Mouse (Mus musculus): ENCODE data around the gene Nek5. TPM values are rescaled to one million over a fixed set of nuclear protein-coding genes. Genes with fewer than 3 reads are reported as not detected.

Nek5 gene
- polyA plus RNA-seq, 1 experiment: not detected

DNA sequence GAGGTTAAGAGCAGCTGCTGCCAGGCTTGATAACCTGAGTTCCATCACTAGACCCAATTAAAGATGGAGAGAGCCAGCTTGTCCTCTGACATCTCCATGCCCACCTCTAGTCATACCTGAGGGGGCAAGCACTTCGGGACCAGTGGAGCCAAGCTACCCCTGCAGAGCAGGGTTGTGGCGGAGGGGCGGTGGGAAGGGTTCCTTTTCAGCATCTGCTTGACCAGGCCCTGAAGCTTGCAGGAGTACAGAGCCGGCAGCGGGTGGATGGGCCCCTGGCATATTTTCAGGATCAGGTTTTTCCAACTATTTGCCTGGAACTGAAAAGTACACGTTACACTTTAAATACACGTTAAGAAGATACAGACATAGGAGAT is 23.5 kb upstream of the Nek5 start:
- Histone ChIP-seq H3K4me3 (no peak overlapping the region), H3ac (ENCODE audit: control insufficient read depth, insufficient read length) (no peak overlapping the region), H3K79me2 (ENCODE audit: control insufficient read depth, insufficient read depth) (no peaks in the 10 kb centered on the region), H3K27me3 (ENCODE audit: control insufficient read depth, insufficient read depth, insufficient read length) (no peaks in the 10 kb centered on the region), H3K4me2 (ENCODE audit: low read depth) (no peak overlapping the region), H3K36me3 (ENCODE audit: control insufficient read depth, insufficient read depth) (no peaks in the 10 kb centered on the region)
- TF ChIP-seq SRF (IDR thresholded peaks at IDR 0.05; ENCODE audit: control insufficient read depth, insufficient read length, low read depth) (no peak), POLR2AphosphoS2 (IDR thresholded peaks at IDR 0.05; ENCODE audit: insufficient read length, low read depth) (no peak), TCF12 (IDR thresholded peaks at IDR 0.05; ENCODE audit: insufficient read depth, poor library complexity, severe bottlenecking) (no peak), E2F4 (IDR thresholded peaks at IDR 0.05; ENCODE audit: insufficient read depth) (no peak), USF1 (IDR thresholded peaks at IDR 0.05; ENCODE audit: low read depth) (no peak), POLR2A (IDR thresholded peaks at IDR 0.05; ENCODE audit: insufficient read length, low read depth) (no peak)

GRCm38 (mm10) chr8:22147706-22148366 is 23.0 kb upstream of the Nek5 start:
- Histone ChIP-seq H3K4me3 (no peak overlapping the region), H3K4me2 (ENCODE audit: low read depth) (no peak overlapping the region), H3ac (ENCODE audit: control insufficient read depth, insufficient read length) (no peak overlapping the region), H3K79me2 (ENCODE audit: control insufficient read depth, insufficient read depth) (no peaks in the 10 kb centered on the region), H3K27me3 (ENCODE audit: control insufficient read depth, insufficient read depth, insufficient read length) (no peaks in the 10 kb centered on the region), H3K36me3 (ENCODE audit: control insufficient read depth, insufficient read depth) (no peaks in the 10 kb centered on the region)
- TF ChIP-seq USF1 (IDR thresholded peaks at IDR 0.05; ENCODE audit: low read depth) (no peak), SRF (IDR thresholded peaks at IDR 0.05; ENCODE audit: control insufficient read depth, insufficient read length, low read depth) (no peak), POLR2AphosphoS2 (IDR thresholded peaks at IDR 0.05; ENCODE audit: insufficient read length, low read depth) (no peak), REST (IDR thresholded peaks at IDR 0.05; ENCODE audit: insufficient read depth, insufficient read length) (no peak), TCF12 (IDR thresholded peaks at IDR 0.05; ENCODE audit: insufficient read depth, poor library complexity, severe bottlenecking) (no peak), POLR2A (IDR thresholded peaks at IDR 0.05; ENCODE audit: insufficient read length, low read depth) (no peak), E2F4 (IDR thresholded peaks at IDR 0.05; ENCODE audit: insufficient read depth) (no peak), MAX (IDR thresholded peaks at IDR 0.05; ENCODE audit: low read depth) (no peak), TCF3 (IDR thresholded peaks at IDR 0.05; ENCODE audit: insufficient read length, low read depth) (no peak), CEBPB (IDR thresholded peaks at IDR 0.05; ENCODE audit: insufficient read depth, poor library complexity, severe bottlenecking) (no peak), MYOD1 (IDR thresholded peaks at IDR 0.05; ENCODE audit: control insufficient read depth in 1 of 3, insufficient read length in 2 of 3, low read depth in 2 of 3) (no peak), MYOG (IDR thresholded peaks at IDR 0.05; ENCODE audit: control insufficient read depth in 1 of 3, insufficient read depth in 1 of 3, insufficient read length in 2 of 3, low read depth in 2 of 3) (no peak)

DNA sequence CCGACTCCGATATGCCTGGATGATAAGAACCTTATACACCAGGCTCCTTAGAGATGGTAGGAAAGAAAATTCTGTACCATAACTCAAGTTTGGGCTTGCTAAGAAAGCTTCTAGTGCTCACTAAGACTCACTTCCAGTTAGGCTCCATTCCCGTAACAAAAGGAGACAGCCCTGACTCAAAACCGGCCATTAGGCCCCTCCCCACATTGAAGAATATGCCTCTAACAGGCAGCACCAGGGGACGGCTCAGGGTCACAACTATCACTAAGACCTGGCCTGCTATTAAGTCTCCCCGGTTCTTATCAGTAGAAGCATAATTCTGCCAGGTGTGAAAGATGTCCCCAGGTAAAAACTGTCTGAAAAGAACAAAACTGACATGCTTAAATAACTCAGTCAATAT is 21.0 kb upstream of the Nek5 start:
- Histone ChIP-seq H3K79me2 (ENCODE audit: control insufficient read depth, insufficient read depth) (no peaks in the 10 kb centered on the region), H3K4me2 (ENCODE audit: low read depth) (no peak overlapping the region)
- TF ChIP-seq MYOD1 (IDR thresholded peaks at IDR 0.05; ENCODE audit: control insufficient read depth in 1 of 3, insufficient read length in 2 of 3, low read depth in 2 of 3) (no peak), MYOG (IDR thresholded peaks at IDR 0.05; ENCODE audit: control insufficient read depth in 1 of 3, insufficient read depth in 1 of 3, insufficient read length in 2 of 3, low read depth in 2 of 3) (no peak), POLR2A (IDR thresholded peaks at IDR 0.05; ENCODE audit: insufficient read length, low read depth) (no peak), POLR2AphosphoS2 (IDR thresholded peaks at IDR 0.05; ENCODE audit: insufficient read length, low read depth) (no peak), USF1 (IDR thresholded peaks at IDR 0.05; ENCODE audit: low read depth) (no peak), MAX (IDR thresholded peaks at IDR 0.05; ENCODE audit: low read depth) (no peak), TCF12 (IDR thresholded peaks at IDR 0.05; ENCODE audit: insufficient read depth, poor library complexity, severe bottlenecking) (no peak), TCF3 (IDR thresholded peaks at IDR 0.05; ENCODE audit: insufficient read length, low read depth) (no peak), REST (IDR thresholded peaks at IDR 0.05; ENCODE audit: insufficient read depth, insufficient read length) (no peak), CEBPB (IDR thresholded peaks at IDR 0.05; ENCODE audit: insufficient read depth, poor library complexity, severe bottlenecking) (no peak), E2F4 (IDR thresholded peaks at IDR 0.05; ENCODE audit: insufficient read depth) (no peak), SRF (IDR thresholded peaks at IDR 0.05; ENCODE audit: control insufficient read depth, insufficient read length, low read depth) (no peak)

DNA sequence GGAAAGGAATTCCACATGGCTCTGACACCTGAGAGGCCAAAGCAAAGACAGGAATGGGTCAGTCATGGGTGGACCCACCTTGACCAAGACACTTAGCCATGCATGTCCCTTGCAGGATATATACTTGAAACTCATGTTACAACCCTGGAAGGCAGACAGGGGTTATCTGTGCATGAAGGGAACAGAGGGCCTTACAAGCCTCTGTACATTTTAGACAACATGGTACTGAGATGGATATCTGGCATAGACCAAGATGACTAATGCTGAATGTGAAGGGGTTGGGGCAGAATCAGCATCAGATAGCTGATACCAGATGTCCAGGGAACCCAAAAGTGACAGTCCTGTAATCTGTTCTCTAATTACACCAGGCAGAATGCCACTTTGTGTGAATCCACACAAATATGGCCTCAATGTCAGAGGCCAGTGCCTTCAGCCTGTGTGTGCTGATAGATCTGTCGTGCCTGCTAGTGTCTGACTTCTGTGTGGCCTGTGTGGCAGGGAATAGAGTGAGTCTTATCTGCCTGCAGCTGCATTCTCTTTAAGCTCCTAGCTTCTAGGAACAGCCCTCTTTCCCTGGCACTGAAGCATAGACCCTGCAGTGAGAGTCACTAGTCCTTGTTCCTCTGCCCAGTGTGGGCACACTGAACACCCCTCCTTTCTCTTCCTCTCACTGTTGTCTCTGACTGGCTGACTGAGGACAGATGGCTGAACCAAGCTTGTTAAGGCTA is 19.1 kb upstream of the Nek5 start:
- TF ChIP-seq TCF12 (IDR thresholded peaks at IDR 0.05; ENCODE audit: insufficient read depth, poor library complexity, severe bottlenecking): no peak
- no peaks in the 10 kb centered on the region for H3K27me3 ChIP-seq (ENCODE audit: control insufficient read depth, insufficient read depth, insufficient read length)
- H3K79me2 ChIP-seq (ENCODE audit: control insufficient read depth, insufficient read depth): no peaks in the 10 kb centered on the region
- no peak overlapping the region for H3K4me3 ChIP-seq
- H3K36me3 ChIP-seq (ENCODE audit: control insufficient read depth, insufficient read depth): no peaks in the 10 kb centered on the region
- no peak overlapping the region for H3ac ChIP-seq (ENCODE audit: control insufficient read depth, insufficient read length)
- H3K4me2 ChIP-seq (ENCODE audit: low read depth): no peak overlapping the region

More for the DNA sequence above, 21.0 kb upstream of the Nek5 start:
- Histone ChIP-seq H3ac (ENCODE audit: control insufficient read depth, insufficient read length) (no peak overlapping the region), H3K27me3 (ENCODE audit: control insufficient read depth, insufficient read depth, insufficient read length) (no peaks in the 10 kb centered on the region), H3K4me3 (no peak overlapping the region), H3K36me3 (ENCODE audit: control insufficient read depth, insufficient read depth) (no peaks in the 10 kb centered on the region)

DNA sequence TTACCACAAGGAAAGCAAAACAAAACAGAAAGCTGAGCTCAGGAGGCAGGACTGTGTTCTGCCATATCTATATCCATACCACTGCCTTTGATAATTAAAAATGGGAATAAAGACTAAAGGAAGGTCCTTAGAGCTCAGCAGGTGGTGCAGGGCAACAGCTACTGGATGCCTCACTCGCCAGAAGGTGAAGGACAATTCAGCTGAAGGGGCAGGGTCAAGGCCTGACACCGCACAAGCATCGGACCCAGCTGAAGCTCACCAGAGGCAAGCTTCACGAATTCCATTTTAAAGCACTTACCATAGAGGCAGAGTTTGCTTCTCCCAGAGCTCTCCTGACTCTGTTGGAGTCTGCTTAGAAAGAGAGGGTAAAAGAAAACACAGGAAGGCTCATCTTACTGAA is 17.7 kb upstream of the Nek5 start:
- no peaks in the 10 kb centered on the region for H3K27me3 ChIP-seq (ENCODE audit: control insufficient read depth, insufficient read depth, insufficient read length)
- no peak overlapping the region for H3K4me3 ChIP-seq
- no peaks in the 10 kb centered on the region for H3K36me3 ChIP-seq (ENCODE audit: control insufficient read depth, insufficient read depth)
- no peaks in the 10 kb centered on the region for H3K79me2 ChIP-seq (ENCODE audit: control insufficient read depth, insufficient read depth)
- no peak for TF ChIP-seq USF1 (IDR thresholded peaks at IDR 0.05; ENCODE audit: low read depth)
- no peak for TF ChIP-seq MYOG (IDR thresholded peaks at IDR 0.05; ENCODE audit: control insufficient read depth in 1 of 3, insufficient read depth in 1 of 3, insufficient read length in 2 of 3, low read depth in 2 of 3)
- TF ChIP-seq MYOD1 (IDR thresholded peaks at IDR 0.05; ENCODE audit: control insufficient read depth in 1 of 3, insufficient read length in 2 of 3, low read depth in 2 of 3): no peak
- no peak for TF ChIP-seq E2F4 (IDR thresholded peaks at IDR 0.05; ENCODE audit: insufficient read depth)
- no peak for TF ChIP-seq POLR2A (IDR thresholded peaks at IDR 0.05; ENCODE audit: insufficient read length, low read depth)
- no peak for TF ChIP-seq POLR2AphosphoS2 (IDR thresholded peaks at IDR 0.05; ENCODE audit: insufficient read length, low read depth)
- no peak for TF ChIP-seq CEBPB (IDR thresholded peaks at IDR 0.05; ENCODE audit: insufficient read depth, poor library complexity, severe bottlenecking)
- TF ChIP-seq SRF (IDR thresholded peaks at IDR 0.05; ENCODE audit: control insufficient read depth, insufficient read length, low read depth): no peak
- no peak for TF ChIP-seq TCF3 (IDR thresholded peaks at IDR 0.05; ENCODE audit: insufficient read length, low read depth)
- TF ChIP-seq REST (IDR thresholded peaks at IDR 0.05; ENCODE audit: insufficient read depth, insufficient read length): no peak
- no peak for TF ChIP-seq MAX (IDR thresholded peaks at IDR 0.05; ENCODE audit: low read depth)
- TF ChIP-seq TCF12 (IDR thresholded peaks at IDR 0.05; ENCODE audit: insufficient read depth, poor library complexity, severe bottlenecking): no peak
- H3K4me2 ChIP-seq (ENCODE audit: low read depth): no peak overlapping the region
- H3ac ChIP-seq (ENCODE audit: control insufficient read depth, insufficient read length): no peak overlapping the region

All from myocyte (in vitro differentiated cells).